Mouse (Mus musculus) monocyte, adult 5-6 weeks (primary cell): ENCODE measurements around the gene Scrn2. TPM values are rescaled to one million over a fixed set of nuclear protein-coding genes. Genes with fewer than 3 reads are reported as not detected.

Experiments used
- ATAC-seq: fragments of 153-309, 156-312 bp; replicated peaks from 2 replicates; pipeline ENCODE4 v1.8.0; 2017; ENCODE audit warnings: mild to moderate bottlenecking; ENCODE audit not compliant: low TSS enrichment, insufficient number of reproducible peaks, severe bottlenecking, poor library complexity, low FRiP score
- total RNA-seq: library from RNA; stranded (forward); fragments of 200-1000, 200-491, 200-594 nt; gene quantifications from 3 replicates; pipeline ENCODE4 v1.2.3, GENCODE M21; 2017

Gene Scrn2
- 2.3 to 3.2 TPM (median 2.9 TPM) in 3 replicates for total RNA-seq

- peak; percentile 86 for ATAC-seq
These were observed at the start of gene Scrn2 for GRCm38 (mm10) chr11:97029686-97030417. TSS of gene Scrn2 (plus strand) at chr11:97029938.

- no peak for ATAC-seq
These were observed 49.7 kb upstream of the Scrn2 start for GRCm38 (mm10) chr11:96980021-96980420.

GRCm38 (mm10) chr11:96981461-96981860, 48.3 kb upstream of the Scrn2 start:
- ATAC-seq: no peak

- ATAC-seq: 0 out of 2 replicates have a peak, but pooled peaks have one; percentile 36
These were observed 47.4 kb upstream of the Scrn2 start for GRCm38 (mm10) chr11:96982355-96982754.

GRCm38 (mm10) chr11:96982859-96983258, 46.9 kb upstream of the Scrn2 start, which contains the start of gene Sp2:
TSS of gene Sp2 (minus strand) at chr11:96982959.
- ATAC-seq: no peak

GRCm38 (mm10) chr11:96984903-96985302, 44.8 kb upstream of the Scrn2 start:
- ATAC-seq: no peak

- no peak for ATAC-seq
These were observed 43.3 kb upstream of the Scrn2 start for GRCm38 (mm10) chr11:96986463-96986862.

GRCm38 (mm10) chr11:96987873-96988655, 41.7 kb upstream of the Scrn2 start:
- ATAC-seq: peak; percentile 71

- ATAC-seq: no peak
These were observed 38.2 kb upstream of the Scrn2 start for GRCm38 (mm10) chr11:96991501-96991900.

- ATAC-seq: no peak
These were observed 36.9 kb upstream of the Scrn2 start for GRCm38 (mm10) chr11:96992722-96993311.

- ATAC-seq: no peak
These were observed 34.7 kb upstream of the Scrn2 start for GRCm38 (mm10) chr11:96995031-96995430.

- no peak for ATAC-seq
These were observed 33.6 kb upstream of the Scrn2 start for GRCm38 (mm10) chr11:96995836-96996772.

- ATAC-seq: no peak
These were observed 32.9 kb upstream of the Scrn2 start for GRCm38 (mm10) chr11:96996773-96997379.

- ATAC-seq: no peak
These were observed 32.3 kb upstream of the Scrn2 start for GRCm38 (mm10) chr11:96997380-96997956.

GRCm38 (mm10) chr11:97003170-97003569, 26.6 kb upstream of the Scrn2 start:
- no peak for ATAC-seq

- no peak for ATAC-seq
These were observed 22.5 kb upstream of the Scrn2 start for GRCm38 (mm10) chr11:97007093-97007794.

GRCm38 (mm10) chr11:97009198-97009790, 20.4 kb upstream of the Scrn2 start:
- no peak for ATAC-seq
